Mouse (Mus musculus) hindbrain, postnatal 0 days (tissue): ENCODE measurements around the gene Eml2. TPM values are rescaled to one million over a fixed set of nuclear protein-coding genes. Genes with fewer than 3 reads are reported as not detected.

Experiments
- ATAC-seq: fragments of 200-750 bp; cut with Nextera tagmentation; 2 replicates; pipeline ENCODE4 v1.8.0; 2017; ENCODE audit warnings: mild to moderate bottlenecking, moderate TSS enrichment, moderate library complexity
- DNase-seq: peaks from one replicate; pipeline ENCODE4 v3.0.0-alpha.2; 2015; ENCODE audit warnings: low spot score
- H3K27ac ChIP-seq: fragments of 300-500 bp; sonication (generic); 2 replicates; pipeline ENCODE4 v1.5.1; 2014; ENCODE audit warnings: mild to moderate bottlenecking
- H3K27me3 ChIP-seq: fragments of 300-500 bp; sonication (generic); 2 replicates; pipeline ENCODE4 v1.6.1; 2014; ENCODE audit warnings: low read length, mixed read lengths; ENCODE audit not compliant: insufficient read depth
- H3K36me3 ChIP-seq: fragments of 300-500 bp; sonication (generic); 2 replicates; pipeline ENCODE4 v1.6.1; 2014; ENCODE audit warnings: low read length, mixed read lengths; ENCODE audit not compliant: insufficient read depth
- H3K4me1 ChIP-seq: fragments of 300-500 bp; sonication (generic); 2 replicates; pipeline ENCODE4 v1.6.1; 2014; ENCODE audit warnings: antibody characterized with exemption, low read length, mixed read lengths; ENCODE audit not compliant: insufficient read depth
- H3K4me2 ChIP-seq: fragments of 300-500 bp; sonication (generic); 2 replicates; pipeline ENCODE4 v1.6.1; 2014; ENCODE audit warnings: low read depth, mild to moderate bottlenecking, low read length, moderate library complexity, mixed read lengths
- H3K4me3 ChIP-seq: fragments of 300-500 bp; sonication (generic); 2 replicates; pipeline ENCODE4 v1.5.1; 2014; ENCODE audit warnings: low read length
- H3K9ac ChIP-seq: fragments of 300-500 bp; sonication (generic); replicated peaks from 2 replicates; pipeline ENCODE4 v1.6.1; 2014; ENCODE audit warnings: mild to moderate bottlenecking, low read length, moderate library complexity, mixed read lengths
- H3K9me3 ChIP-seq: fragments of 300-500 bp; sonication (generic); 2 replicates; pipeline ENCODE4 v1.6.1; 2016; ENCODE audit warnings: low read length, mixed read lengths
- CTCF ChIP-seq: IDR thresholded peaks from 2 replicates; pipeline ENCODE4 v1.5.1; 2016; ENCODE audit warnings: antibody characterized with exemption, control low read depth, low read depth
- WGBS: fragments of 180-500 bp; shearing (Covaris S2); extraction: QIAGEN DNeasy Blood & Tissue Kit; methylation state at CpG from one replicate; pipeline ENCODE4 v1.1.7; 2014; 5-methylcytosine and 5-hydroxymethylcytosine counted together
- polyA plus RNA-seq: library from polyadenylated mRNA; unstranded; fragments of >200 nt; fragmentation: Nextera tagmentation; extraction: Ambion mirVana; gene quantifications from 2 replicates; pipeline ENCODE4 v1.2.1, GENCODE M21; 2015
- total RNA-seq: library from RNA; depleted of rRNA; stranded (reverse); fragments of >200 nt; gene quantifications from 2 replicates; pipeline ENCODE4 v1.2.3, GENCODE M21; 2014

The Eml2 gene
- total and polyA plus RNA-seq, 2 experiments from 2014 or later: 18.9 to 103 TPM

GRCm38 (mm10) chr7:19222875-19223274 lies 46.7 kb downstream of the Eml2 start:
- Histone ChIP-seq H3K4me3 (no peak overlapping the region), H3K4me2 (no peak overlapping the region), H3K27ac (no peak overlapping the region), H3K27me3 (no peaks in the 10 kb centered on the region), H3K9me3 (no peaks in the 10 kb centered on the region), H3K9ac (no peak overlapping the region), H3K4me1 (peaks cover 4% of the 10 kb centered on the region; the same call in 1 of the 2 replicates), H3K36me3 (no peaks in the 10 kb centered on the region)
- 89% methylated on average over 14 of the region's 14 CpGs for WGBS
- no peak for TF ChIP-seq CTCF
- DNase-seq (no peak), ATAC-seq (no peak)

DNA sequence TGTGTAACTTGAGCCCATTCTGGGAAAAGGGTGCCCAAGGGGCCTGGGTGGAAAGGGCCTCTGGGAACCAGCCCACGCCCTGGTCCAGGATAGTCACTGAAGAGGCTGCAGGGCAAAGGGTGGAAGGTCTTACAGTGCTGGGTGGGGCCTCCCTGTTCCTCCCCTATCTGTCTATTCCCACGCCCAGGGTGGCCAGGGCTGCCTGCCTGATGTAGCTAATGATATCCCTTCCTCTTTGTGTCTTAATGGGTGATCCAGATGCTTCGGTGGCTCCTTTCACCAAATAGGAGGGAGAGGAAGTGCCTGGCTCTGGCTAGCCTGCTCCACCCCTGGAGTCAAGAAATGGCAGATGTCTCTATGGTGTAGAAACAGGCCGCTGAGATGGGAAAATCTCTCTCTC lies 48.7 kb downstream of the Eml2 start:
- Histone ChIP-seq H3K4me2 (no peak overlapping the region), H3K4me1 (peaks cover 4% of the 10 kb centered on the region), H3K27ac (no peak overlapping the region), H3K36me3 (no peaks in the 10 kb centered on the region), H3K9ac (no peak overlapping the region), H3K27me3 (no peaks in the 10 kb centered on the region), H3K9me3 (no peaks in the 10 kb centered on the region), H3K4me3 (no peak overlapping the region)
- ATAC-seq (no peak), DNase-seq (no peak)
- WGBS: 90% methylated on average over 4 of the region's 4 CpGs
- TF ChIP-seq CTCF: no peak

GRCm38 (mm10) chr7:19226817-19227797 lies 50.9 kb downstream of the Eml2 start:
- Histone ChIP-seq H3K4me1 (peaks cover 4% of the 10 kb centered on the region), H3K9ac (peak overlapping the region; percentile 62), H3K4me2 (peak overlapping the region; percentile 76), H3K27ac (peak overlapping the region; percentile 86), H3K36me3 (no peaks in the 10 kb centered on the region), H3K27me3 (no peaks in the 10 kb centered on the region), H3K4me3 (peak overlapping the region; percentile 55), H3K9me3 (no peaks in the 10 kb centered on the region)
- WGBS: 16% methylated on average over 20 of the region's 20 CpGs
- DNase-seq (peak; percentile 74), ATAC-seq (peak; percentile 8)
- no peak for TF ChIP-seq CTCF

GRCm38 (mm10) chr7:19227883-19228792 lies 51.9 kb downstream of the Eml2 start, which contains the start of gene Opa3:
TSS of gene Opa3 (plus strand) at chr7:19228334.
- H3K4me3 ChIP-seq: peak within 1 kb of the TSS; percentile 55
- no peaks in the 10 kb centered on the region for H3K9me3 ChIP-seq
- DNase-seq (peak; percentile 100), ATAC-seq (peak; percentile 95)
- no peaks in the 10 kb centered on the region for H3K27me3 ChIP-seq
- under 1% methylated on average over 90 of the region's 91 CpGs for WGBS
- no peaks in the 10 kb centered on the region for H3K36me3 ChIP-seq
- H3K9ac ChIP-seq: peak within 1 kb of the TSS; percentile 62
- peak within 1 kb of the TSS; percentile 80 for H3K4me2 ChIP-seq
- H3K27ac ChIP-seq: peak within 1 kb of the TSS; percentile 96
- TF ChIP-seq CTCF: peak; percentile 79
- H3K4me1 ChIP-seq: peaks cover 4% of the 10 kb centered on the region

GRCm38 (mm10) chr7:19228793-19229148 lies 52.5 kb downstream of the Eml2 start:
- no peaks in the 10 kb centered on the region for H3K9me3 ChIP-seq
- no peak for DNase-seq
- peak overlapping the region; percentile 80 for H3K4me2 ChIP-seq
- no peaks in the 10 kb centered on the region for H3K36me3 ChIP-seq
- WGBS: under 1% methylated on average over 14 of the region's 14 CpGs
- TF ChIP-seq CTCF: no peak
- H3K4me3 ChIP-seq: peak overlapping the region; percentile 55
- H3K9ac ChIP-seq: peak overlapping the region; percentile 59
- no peaks in the 10 kb centered on the region for H3K27me3 ChIP-seq
- no peak for ATAC-seq
- peaks cover 4% of the 10 kb centered on the region for H3K4me1 ChIP-seq
- H3K27ac ChIP-seq: peak overlapping the region; percentile 74

- peaks cover 4% of the 10 kb centered on the region for H3K4me1 ChIP-seq
- H3K36me3 ChIP-seq: no peaks in the 10 kb centered on the region
- 42% methylated on average over 5 of the region's 5 CpGs for WGBS
- H3K9me3 ChIP-seq: no peaks in the 10 kb centered on the region
- peak overlapping the region; percentile 59 for H3K9ac ChIP-seq
- no peaks in the 10 kb centered on the region for H3K27me3 ChIP-seq
- ATAC-seq (no peak), DNase-seq (no peak)
- H3K27ac ChIP-seq: peak overlapping the region; percentile 74
- no peak for TF ChIP-seq CTCF
- H3K4me2 ChIP-seq: peak overlapping the region; percentile 80
- peak overlapping the region; percentile 55 for H3K4me3 ChIP-seq
These were observed 53.2 kb downstream of the Eml2 start for GRCm38 (mm10) chr7:19229404-19229803.
